Mouse (Mus musculus): ENCODE results near the gene S1pr1. TPM values are rescaled to one million over a fixed set of nuclear protein-coding genes. Genes with fewer than 3 reads are reported as not detected.

The S1pr1 gene
- total and polyA plus RNA-seq, 3 experiments: 0.08 to 0.13 TPM; not detected in 1

DNA sequence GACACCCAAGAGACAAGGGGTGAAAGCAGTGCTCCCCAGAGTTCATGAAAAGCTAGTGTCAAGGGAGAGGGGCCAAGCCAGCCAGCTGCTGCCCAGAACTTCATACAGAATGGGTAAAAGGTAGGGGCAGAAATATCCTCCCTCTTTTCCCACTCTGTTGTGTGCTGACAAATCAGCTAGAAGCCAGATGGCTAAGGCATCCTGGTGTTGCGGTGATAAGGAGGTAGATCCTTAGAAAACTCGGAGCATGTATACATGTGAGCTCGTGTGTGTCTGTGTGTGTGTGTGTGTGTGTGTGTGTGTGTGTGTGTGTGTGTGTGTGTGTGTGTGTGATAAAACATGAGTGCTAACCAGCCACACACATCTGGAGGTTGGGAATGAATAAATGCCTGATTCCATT is 20.7 kb upstream of the S1pr1 start:
- Histone ChIP-seq H3K36me3 (ENCODE audit: control insufficient read depth in 1 of 2, insufficient read depth in 2 of 2, low read length in 2 of 2) (no peaks in the 10 kb centered on the region), H3K27ac (ENCODE audit: control insufficient read depth, low read depth, low read length) (no peak overlapping the region), H3K79me2 (ENCODE audit: control insufficient read depth, insufficient read depth, low read length, poor library complexity) (no peaks in the 10 kb centered on the region), H3K9me3 (replicated peaks; ENCODE audit: insufficient read depth, low read length) (no peaks in the 10 kb centered on the region), H3K9ac (ENCODE audit: control insufficient read depth, low read depth, low read length, poor library complexity, severe bottlenecking) (no peak overlapping the region), H3K27me3 (ENCODE audit: control insufficient read depth in 1 of 2, insufficient read depth in 2 of 2, low read length in 2 of 2) (peaks cover 0 to 4% of the 10 kb centered on the region in 2 experiments; a peak in 3 of 4 replicates), H3K4me1 (ENCODE audit: control insufficient read depth in 1 of 2, insufficient read depth in 2 of 2, low read length in 2 of 2) (no peaks in the 10 kb centered on the region), H3K4me3 (ENCODE audit: control insufficient read depth in 1 of 2, insufficient read depth in 1 of 2, low read depth in 2 of 2, low read length in 2 of 2) (no peak overlapping the region)
- TF ChIP-seq ZKSCAN1 (IDR thresholded peaks at IDR 0.05; ENCODE audit: low read depth, low read length) (no peak), MAZ (IDR thresholded peaks at IDR 0.05; ENCODE audit: low read depth, low read length) (no peak), ZC3H11A (IDR thresholded peaks at IDR 0.05; ENCODE audit: low read depth, low read length) (no peak), USF1 (IDR thresholded peaks at IDR 0.05; ENCODE audit: low read depth, low read length) (no peak), ETS1 (IDR thresholded peaks at IDR 0.05; ENCODE audit: low read depth, low read length) (no peak), ZNF384 (IDR thresholded peaks at IDR 0.05; ENCODE audit: low read depth, low read length) (no peak), E2F4 (IDR thresholded peaks at IDR 0.05; ENCODE audit: borderline replicate concordance, low read depth, low read length) (no peak), CTCF (IDR thresholded peaks at IDR 0.05 in 2 of 3, conservative IDR thresholded peaks at IDR 0.05 in 1 of 3; ENCODE audit: control insufficient read depth in 1 of 3, insufficient read depth in 1 of 3, low read depth in 2 of 3, low read length in 3 of 3, poor library complexity in 1 of 3, severe bottlenecking in 1 of 3) (no peak), CHD1 (IDR thresholded peaks at IDR 0.05; ENCODE audit: low read depth, low read length) (no peak), BHLHE40 (IDR thresholded peaks at IDR 0.05; ENCODE audit: borderline replicate concordance, low read depth, low read length) (no peak), MAX (IDR thresholded peaks at IDR 0.05; ENCODE audit: low read length) (no peak), JUND (IDR thresholded peaks at IDR 0.05; ENCODE audit: low read depth, low read length) (no peak), USF2 (IDR thresholded peaks at IDR 0.05; ENCODE audit: borderline replicate concordance in 1 of 2, insufficient read depth in 1 of 2, low read depth in 1 of 2, low read length in 2 of 2) (no peak), MXI1 (IDR thresholded peaks at IDR 0.05; ENCODE audit: low read depth, low read length) (no peak), RAD21 (IDR thresholded peaks at IDR 0.05; ENCODE audit: low read depth, low read length) (no peak), EP300 (IDR thresholded peaks at IDR 0.05; ENCODE audit: low read depth in 1 of 2, low read length in 2 of 2) (no peak), NRF1 (IDR thresholded peaks at IDR 0.05; ENCODE audit: insufficient read depth, low read depth, low read length, poor library complexity, severe bottlenecking) (no peak), MAFK (IDR thresholded peaks at IDR 0.05; ENCODE audit: borderline replicate concordance, low read depth, low read length) (no peak), POLR2AphosphoS2 (IDR thresholded peaks at IDR 0.05; ENCODE audit: low read length) (no peak)
- DNase-seq (ENCODE audit: low read depth, low spot score): no peak

DNA sequence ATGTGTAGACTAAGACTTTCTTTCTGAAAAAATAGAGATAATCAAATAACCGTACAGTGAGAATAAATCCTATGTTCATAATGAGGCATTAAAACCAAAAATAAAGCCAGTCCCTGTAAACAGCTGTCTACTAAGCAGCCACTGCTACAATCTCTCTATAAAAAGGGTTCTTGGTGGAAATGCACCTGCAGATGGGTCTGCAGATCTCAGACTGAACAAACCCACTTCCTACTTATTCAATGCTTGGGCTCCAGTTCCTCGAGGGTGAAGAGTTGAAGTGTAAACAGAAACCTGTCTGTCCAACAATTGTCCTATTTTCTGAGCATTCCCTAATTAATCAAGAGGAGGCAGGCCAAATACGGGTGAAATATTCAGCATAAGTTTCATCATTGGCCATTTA is 20.0 kb upstream of the S1pr1 start:
- no peak for DNase-seq (ENCODE audit: low read depth, low spot score)
- H3K4me1 ChIP-seq (ENCODE audit: control insufficient read depth in 1 of 2, insufficient read depth in 2 of 2, low read length in 2 of 2): no peaks in the 10 kb centered on the region

More for the DNA sequence above, 20.0 kb upstream of the S1pr1 start:
- Histone ChIP-seq H3K27ac (ENCODE audit: control insufficient read depth, low read depth, low read length) (no peak overlapping the region), H3K36me3 (ENCODE audit: control insufficient read depth in 1 of 2, insufficient read depth in 2 of 2, low read length in 2 of 2) (no peaks in the 10 kb centered on the region), H3K4me3 (ENCODE audit: control insufficient read depth in 1 of 2, insufficient read depth in 1 of 2, low read depth in 2 of 2, low read length in 2 of 2) (no peak overlapping the region), H3K79me2 (ENCODE audit: control insufficient read depth, insufficient read depth, low read length, poor library complexity) (no peaks in the 10 kb centered on the region), H3K9me3 (replicated peaks; ENCODE audit: insufficient read depth, low read length) (no peaks in the 10 kb centered on the region), H3K27me3 (ENCODE audit: control insufficient read depth in 1 of 2, insufficient read depth in 2 of 2, low read length in 2 of 2) (peaks cover 0 to 4% of the 10 kb centered on the region in 2 experiments; a peak in 3 of 4 replicates), H3K9ac (ENCODE audit: control insufficient read depth, low read depth, low read length, poor library complexity, severe bottlenecking) (no peak overlapping the region)
- TF ChIP-seq MEF2A (IDR thresholded peaks at IDR 0.05; ENCODE audit: extremely low read depth, insufficient replicate concordance, low read depth, low read length, poor library complexity, severe bottlenecking) (no peak), NRF1 (IDR thresholded peaks at IDR 0.05; ENCODE audit: insufficient read depth, low read depth, low read length, poor library complexity, severe bottlenecking) (no peak), TCF12 (IDR thresholded peaks at IDR 0.05; ENCODE audit: low read depth, low read length) (no peak), NELFE (IDR thresholded peaks at IDR 0.05; ENCODE audit: low read depth, low read length) (no peak), HCFC1 (IDR thresholded peaks at IDR 0.05; ENCODE audit: low read depth, low read length) (no peak), GABPA (IDR thresholded peaks at IDR 0.05; ENCODE audit: low read depth, low read length) (no peak), TBP (IDR thresholded peaks at IDR 0.05; ENCODE audit: low read depth, low read length) (no peak), ELF1 (IDR thresholded peaks at IDR 0.05; ENCODE audit: low read depth, low read length) (no peak), POLR2AphosphoS2 (IDR thresholded peaks at IDR 0.05; ENCODE audit: low read length) (no peak), ZMIZ1 (IDR thresholded peaks at IDR 0.05; ENCODE audit: low read depth, low read length) (no peak), JUND (IDR thresholded peaks at IDR 0.05; ENCODE audit: low read depth, low read length) (no peak), KAT2A (conservative IDR thresholded peaks at IDR 0.05; ENCODE audit: low read depth, low read length) (no peak), MYB (IDR thresholded peaks at IDR 0.05; ENCODE audit: low read depth, low read length) (no peak), CHD2 (IDR thresholded peaks at IDR 0.05; ENCODE audit: low read length) (no peak), USF1 (IDR thresholded peaks at IDR 0.05; ENCODE audit: low read depth, low read length) (no peak)

Data from MEL (cell line).